Mouse (Mus musculus): ENCODE data around the gene Patj.

DNA sequence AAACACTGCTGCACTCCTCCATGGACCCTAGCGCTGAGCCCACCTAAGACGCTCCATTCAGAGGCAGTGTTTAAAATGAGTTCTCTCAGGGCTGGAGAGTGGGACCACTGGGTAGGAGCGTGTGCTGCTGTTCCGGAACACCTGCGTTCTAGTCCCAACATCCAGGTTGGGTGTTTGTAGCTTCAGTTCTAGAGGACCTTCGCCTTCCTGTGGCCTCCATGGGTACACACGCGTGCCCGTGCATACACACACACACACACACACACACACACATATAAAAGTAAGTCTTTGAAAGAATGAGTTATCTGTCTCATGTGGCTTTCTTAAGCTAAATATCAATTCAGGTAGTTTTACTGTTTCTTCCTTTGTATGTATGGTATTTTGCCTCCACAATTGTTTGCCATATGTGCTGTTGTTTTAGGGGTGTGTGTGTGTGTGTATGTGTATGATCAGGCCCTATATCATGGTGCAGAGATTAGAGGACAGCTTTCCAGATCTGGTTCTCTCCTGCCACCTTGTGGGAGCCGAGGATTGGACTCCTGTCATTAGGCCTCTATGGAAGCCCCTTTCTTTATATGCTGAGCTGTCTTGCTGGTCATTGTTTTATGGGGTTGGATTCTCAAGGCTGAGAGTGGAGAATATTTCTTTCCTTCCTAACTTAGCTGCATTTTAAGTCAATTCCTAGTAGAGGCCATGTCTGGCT lies 49.0 kb downstream of the Patj start:
- TF ChIP-seq EP300 (IDR thresholded peaks at IDR 0.05; ENCODE audit: low read depth), result no peak
- TF ChIP-seq CTCF (IDR thresholded peaks at IDR 0.05; ENCODE audit: low read depth), result peak; percentile 58

All from liver, postnatal 0 days (tissue).